Mouse (Mus musculus): ENCODE measurements around the gene Cbfa2t2.

The Cbfa2t2 gene

GRCm38 (mm10) chr2:154436458-154437190 lies at the start of gene Cbfa2t2:
Cbfa2t2 (plus strand) TSS chr2:154436481.
- DNase-seq: no peak

GRCm38 (mm10) chr2:154390180-154390964 lies 45.9 kb upstream of the Cbfa2t2 start:
- DNase-seq: no peak

DNA sequence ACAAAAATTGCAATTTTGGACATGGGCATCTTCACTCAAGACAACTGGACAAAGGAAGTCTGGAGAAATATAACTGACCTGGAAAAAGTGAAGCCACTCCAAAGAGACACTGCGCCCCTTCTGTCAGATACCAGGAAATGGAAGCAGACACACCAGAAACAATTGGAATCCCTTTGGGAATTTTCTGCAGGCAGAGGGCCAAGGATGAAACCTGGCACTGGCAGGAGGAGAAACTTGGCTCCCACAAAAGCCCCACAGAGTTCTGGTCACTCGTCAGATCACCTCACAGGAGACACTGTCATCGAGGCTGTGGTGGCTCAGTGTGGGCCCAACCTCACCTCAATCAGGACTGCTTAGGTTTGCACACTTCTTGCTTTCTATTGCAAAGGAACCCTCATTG lies 41.7 kb upstream of the Cbfa2t2 start:
- no peak for DNase-seq

DNA sequence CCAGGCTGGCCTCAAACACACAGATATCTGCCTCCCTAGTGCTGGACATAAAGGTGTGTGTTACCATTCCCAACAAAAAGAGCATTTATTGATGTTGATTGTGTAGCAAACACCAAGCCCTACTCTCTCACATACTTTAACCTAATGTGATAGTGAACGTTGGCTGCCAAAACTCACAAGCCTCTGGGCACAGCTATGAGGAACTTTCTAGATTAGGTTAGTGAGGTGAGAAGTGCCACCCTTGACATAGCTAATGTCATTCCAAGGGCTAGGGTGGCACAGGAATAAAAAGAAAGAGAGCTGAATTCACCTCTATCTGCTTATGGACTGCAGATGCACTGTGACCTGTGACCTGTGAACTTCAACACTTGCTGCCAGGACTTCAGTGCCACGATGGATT lies 39.8 kb upstream of the Cbfa2t2 start:
- no peak for DNase-seq

- no peak for DNase-seq
Observed at GRCm38 (mm10) chr2:154398267-154398666, 38.0 kb upstream of the Cbfa2t2 start.

DNA sequence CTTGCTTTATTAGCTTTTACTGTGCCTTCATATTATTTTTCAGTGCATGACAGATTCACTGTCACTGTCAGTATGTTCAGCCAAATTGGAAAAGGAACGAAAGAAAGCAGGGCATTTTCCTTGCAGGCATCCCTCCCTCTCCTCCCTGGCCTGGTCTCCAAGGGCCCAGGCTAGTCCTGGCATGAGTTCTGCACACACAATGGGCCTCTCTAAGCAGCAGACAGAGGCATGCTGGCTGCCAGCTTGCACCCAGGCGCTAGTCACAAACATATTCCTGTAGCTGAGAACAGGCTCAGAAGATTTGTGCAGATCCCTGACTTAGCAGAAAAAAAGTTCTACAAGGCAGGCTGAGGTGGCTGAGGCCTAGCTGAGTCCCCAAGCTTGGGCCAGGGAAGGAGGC lies 37.0 kb upstream of the Cbfa2t2 start:
- DNase-seq: no peak

- DNase-seq: no peak
Observed at GRCm38 (mm10) chr2:154401976-154402375, 34.3 kb upstream of the Cbfa2t2 start.

GRCm38 (mm10) chr2:154402811-154403210 lies 33.5 kb upstream of the Cbfa2t2 start:
- no peak for DNase-seq

DNA sequence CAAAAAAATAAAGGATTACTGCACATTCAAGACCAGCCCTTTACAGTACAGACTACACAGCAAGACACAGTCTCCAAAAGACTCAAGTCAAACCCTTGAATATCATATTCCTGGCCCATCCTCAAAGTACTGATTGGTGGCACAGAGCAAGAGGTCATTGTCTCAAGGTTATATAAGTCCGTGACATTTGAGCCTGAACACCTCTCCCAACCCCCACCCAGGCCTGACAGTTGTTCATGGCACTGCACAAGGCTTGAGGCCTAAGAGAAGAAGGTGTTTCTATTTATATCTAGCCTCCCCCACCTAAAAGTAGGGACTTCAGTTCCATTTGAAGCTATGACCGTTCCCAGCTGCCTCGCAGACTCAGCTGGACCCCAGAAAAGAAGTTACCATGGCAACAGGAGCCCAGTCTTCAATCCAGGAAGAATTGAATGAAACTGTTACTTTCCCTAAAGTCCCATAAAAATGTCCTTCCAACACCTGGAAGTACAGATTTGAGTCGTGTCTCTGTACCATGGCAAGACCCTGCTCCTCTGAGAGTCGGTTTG lies 30.8 kb upstream of the Cbfa2t2 start:
- no peak for DNase-seq

DNA sequence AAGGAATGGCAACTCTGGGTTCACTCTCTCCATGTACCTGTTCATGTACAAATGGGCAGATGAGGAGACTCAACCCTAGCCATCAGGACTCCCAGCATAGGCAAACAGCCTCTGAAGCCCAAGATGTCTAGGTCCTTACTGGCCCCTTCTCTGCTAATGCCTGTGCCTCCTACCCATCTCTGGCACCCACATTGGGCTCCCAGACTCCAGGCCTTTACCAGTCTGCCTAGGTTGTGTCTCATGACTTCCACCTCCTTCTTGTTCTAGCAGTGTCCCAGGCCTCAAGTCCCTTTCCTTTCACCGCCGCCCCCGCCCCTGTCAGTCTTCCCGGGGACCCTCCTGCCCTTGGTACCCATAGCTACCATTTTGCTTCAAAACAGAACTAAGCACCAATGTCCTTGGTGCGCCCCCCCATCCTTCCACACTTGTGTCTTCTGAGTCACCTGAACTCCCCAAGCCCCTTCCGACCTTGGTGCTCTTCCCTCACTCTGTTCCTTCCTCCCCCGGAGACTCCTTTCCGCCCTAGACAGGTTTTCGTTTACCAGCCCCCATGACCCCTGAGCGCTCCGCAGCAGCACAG lies 29.1 kb upstream of the Cbfa2t2 start:
- DNase-seq: no peak

- DNase-seq: peak; percentile 80
Observed at GRCm38 (mm10) chr2:154407643-154408445, 28.4 kb upstream of the Cbfa2t2 start, which contains the start of gene Snta1. Snta1 (minus strand) TSS chr2:154408099.

DNA sequence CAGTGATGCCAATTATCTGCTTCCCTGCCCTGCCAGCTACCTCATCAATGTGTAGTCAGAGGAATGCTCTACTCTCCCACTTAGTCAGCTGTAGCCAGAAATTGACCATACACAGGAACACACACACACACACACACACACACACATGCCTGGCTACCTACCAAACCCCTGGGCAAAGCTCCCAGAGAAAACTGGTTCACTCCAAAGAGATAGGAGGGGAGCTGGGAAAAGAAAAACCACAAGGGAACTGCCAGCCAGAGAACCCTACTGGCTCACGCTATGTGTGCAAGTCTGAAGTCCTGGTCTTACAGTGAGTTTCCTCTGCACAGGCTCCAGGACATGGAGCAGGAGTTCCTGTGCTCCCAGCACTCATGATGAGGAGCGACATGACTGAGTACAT lies 25.9 kb upstream of the Cbfa2t2 start:
- no peak for DNase-seq

- peak; percentile 44 for DNase-seq
Observed at GRCm38 (mm10) chr2:154412018-154412666, 24.1 kb upstream of the Cbfa2t2 start.

GRCm38 (mm10) chr2:154417107-154417506 lies 19.2 kb upstream of the Cbfa2t2 start:
- peak; percentile 90 for DNase-seq

- DNase-seq: no peak
Observed at GRCm38 (mm10) chr2:154418001-154418400, 18.3 kb upstream of the Cbfa2t2 start.

- DNase-seq: no peak
Observed at GRCm38 (mm10) chr2:154419631-154420515, 16.4 kb upstream of the Cbfa2t2 start.

GRCm38 (mm10) chr2:154420942-154421731 lies 15.1 kb upstream of the Cbfa2t2 start:
- no peak for DNase-seq

GRCm38 (mm10) chr2:154422181-154422580 lies 14.1 kb upstream of the Cbfa2t2 start:
- no peak for DNase-seq

GRCm38 (mm10) chr2:154423548-154423947 lies 12.7 kb upstream of the Cbfa2t2 start:
- DNase-seq: no peak

DNA sequence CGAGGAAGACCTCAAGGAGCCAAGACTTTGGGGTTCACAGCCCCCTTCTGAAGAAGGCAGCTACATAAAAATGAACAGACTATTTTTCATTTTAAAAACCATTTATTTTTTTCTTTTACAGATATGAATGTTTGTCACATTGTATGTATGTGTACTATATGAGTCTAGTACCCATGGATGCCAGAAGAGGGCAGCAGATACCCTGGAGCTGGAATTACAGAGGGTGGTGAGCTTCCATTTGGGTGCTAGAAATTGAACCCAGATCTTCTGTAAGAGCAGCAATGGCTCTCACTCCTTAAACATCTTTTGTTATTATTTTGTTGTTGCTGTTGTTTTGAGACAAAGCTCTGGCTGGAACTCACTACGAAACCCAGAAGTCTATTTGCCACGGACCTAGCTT lies 10.8 kb upstream of the Cbfa2t2 start:
- no peak for DNase-seq
